Mouse (Mus musculus) heart, postnatal 0 days (tissue): Measurements from ENCODE around the gene Stx17. TPM values are rescaled to one million over a fixed set of nuclear protein-coding genes. Genes with fewer than 3 reads are reported as not detected.

ENCODE experiments used
- ATAC-seq: fragments of 200-750 bp; cut with Nextera tagmentation; 2 replicates; pipeline ENCODE4 v1.8.0; 2017; ENCODE audit warnings: low read depth, moderate number of reproducible peaks, moderate library complexity; ENCODE audit not compliant: insufficient read depth
- DNase-seq: peaks from one replicate; pipeline ENCODE4 v3.0.0-alpha.2; 2016; ENCODE audit warnings: low spot score
- H3K27ac ChIP-seq: fragments of 300-500 bp; sonication (generic); 2 replicates; pipeline ENCODE4 v1.5.1; 2014; ENCODE audit warnings: low read depth, mild to moderate bottlenecking
- H3K27me3 ChIP-seq: fragments of 300-500 bp; sonication (generic); 2 replicates; pipeline ENCODE4 v1.6.1; 2014; ENCODE audit warnings: low read length, mixed read lengths; ENCODE audit not compliant: control insufficient read depth, insufficient read depth
- H3K36me3 ChIP-seq: fragments of 300-500 bp; sonication (generic); replicated peaks from 2 replicates; pipeline ENCODE4 v1.6.1; 2014; ENCODE audit warnings: low read length, mixed read lengths; ENCODE audit not compliant: control insufficient read depth, insufficient read depth
- H3K4me1 ChIP-seq: fragments of 300-500 bp; sonication (generic); 2 replicates; pipeline ENCODE4 v1.6.1; 2014; ENCODE audit warnings: antibody characterized with exemption; ENCODE audit not compliant: control insufficient read depth, insufficient read depth
- H3K4me2 ChIP-seq: fragments of 300-500 bp; sonication (generic); 2 replicates; pipeline ENCODE4 v1.6.1; 2014; ENCODE audit warnings: low read depth, mild to moderate bottlenecking, low read length, moderate library complexity
- H3K4me3 ChIP-seq: fragments of 300-500 bp; sonication (generic); 2 replicates; pipeline ENCODE4 v1.5.1; 2014; ENCODE audit warnings: low read depth, low read length
- H3K9ac ChIP-seq: fragments of 300-500 bp; sonication (generic); replicated peaks from 2 replicates; pipeline ENCODE4 v1.6.1; 2014; ENCODE audit warnings: low read depth, low read length, mixed read lengths
- H3K9me3 ChIP-seq: fragments of 300-500 bp; sonication (generic); replicated peaks from 2 replicates; pipeline ENCODE4 v1.6.1; 2016; ENCODE audit warnings: low read length; ENCODE audit not compliant: control insufficient read depth
- CTCF ChIP-seq: IDR thresholded peaks from 2 replicates; pipeline ENCODE4 v1.5.1; 2016; ENCODE audit warnings: antibody characterized with exemption, control low read depth, low read depth
- EP300 ChIP-seq: IDR thresholded peaks from 2 replicates; pipeline ENCODE4 v1.6.1; 2016; ENCODE audit warnings: antibody characterized with exemption, low read depth
- WGBS: fragments of 180-500 bp; shearing (Covaris S2); extraction: QIAGEN DNeasy Blood & Tissue Kit; methylation state at CpG from one replicate; pipeline ENCODE4 v1.1.7; 2014; 5-methylcytosine and 5-hydroxymethylcytosine counted together
- polyA plus RNA-seq: library from polyadenylated mRNA; unstranded; fragments of >200 nt; fragmentation: Nextera tagmentation; extraction: Ambion mirVana; gene quantifications from 2 replicates; pipeline ENCODE4 v1.2.1, GENCODE M21; 2015
- total RNA-seq: library from RNA; depleted of rRNA; stranded (reverse); fragments of >200 nt; gene quantifications from 2 replicates; pipeline ENCODE4 v1.2.3, GENCODE M21; 2014; ENCODE audit warnings: low replicate concordance; rRNA removed

Gene Stx17
- 6.9 and 8.3 TPM in 2 replicates for total RNA-seq
- 22.9 TPM in 2 replicates for polyA plus RNA-seq

DNA sequence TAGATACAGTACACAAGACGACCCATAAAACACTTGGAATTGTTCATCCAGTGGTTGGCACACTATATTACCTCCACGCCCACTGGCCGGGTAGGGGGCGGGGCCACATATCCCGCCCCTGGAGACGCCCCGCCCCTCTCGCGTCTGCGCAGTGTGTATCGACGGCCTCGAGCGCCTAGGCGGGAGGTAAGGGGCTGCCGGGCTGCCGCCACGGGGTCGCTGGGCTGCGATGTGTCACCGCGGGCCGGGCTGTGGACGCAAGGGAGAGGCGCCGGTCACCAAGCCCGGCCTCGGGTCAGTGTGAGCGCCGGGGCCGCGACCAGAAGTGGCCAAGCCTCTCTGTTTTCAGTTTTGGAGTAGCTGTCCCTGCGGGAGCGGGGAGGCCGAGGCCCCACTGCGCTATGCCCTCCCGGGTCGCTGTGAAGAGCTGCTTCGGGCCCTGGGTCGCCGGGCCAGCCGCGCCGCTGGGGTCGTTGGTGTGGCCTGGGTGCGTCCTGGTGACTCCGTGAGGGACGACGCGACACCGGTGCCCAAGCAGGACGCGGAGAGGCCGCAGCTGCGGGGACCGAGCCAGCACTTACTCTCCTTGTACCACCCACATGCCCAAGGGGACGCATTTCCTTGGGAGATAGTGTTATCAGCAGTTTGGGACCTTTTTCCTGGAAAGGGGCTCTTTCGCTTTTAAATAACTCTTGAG, at the start of gene Stx17:
TSS of gene Stx17 (plus strand) at position 143 of the 697 bp plus-strand sequence.
- H3K4me1 ChIP-seq: no peaks in the 10 kb centered on the region
- ATAC-seq (peak; percentile 99), DNase-seq (peak; percentile 73)
- H3K9me3 ChIP-seq: no peaks in the 10 kb centered on the region
- no peaks in the 10 kb centered on the region for H3K36me3 ChIP-seq
- WGBS: under 1% methylated on average over 54 of the region's 58 CpGs
- TF ChIP-seq CTCF (no peak), EP300 (no peak)
- H3K27ac ChIP-seq: peak within 1 kb of the TSS; percentile 33
- H3K9ac ChIP-seq: peak within 1 kb of the TSS; percentile 73
- H3K4me2 ChIP-seq: peak within 1 kb of the TSS; percentile 60
- H3K4me3 ChIP-seq: peak within 1 kb of the TSS; percentile 64
- H3K27me3 ChIP-seq: no peaks in the 10 kb centered on the region

DNA sequence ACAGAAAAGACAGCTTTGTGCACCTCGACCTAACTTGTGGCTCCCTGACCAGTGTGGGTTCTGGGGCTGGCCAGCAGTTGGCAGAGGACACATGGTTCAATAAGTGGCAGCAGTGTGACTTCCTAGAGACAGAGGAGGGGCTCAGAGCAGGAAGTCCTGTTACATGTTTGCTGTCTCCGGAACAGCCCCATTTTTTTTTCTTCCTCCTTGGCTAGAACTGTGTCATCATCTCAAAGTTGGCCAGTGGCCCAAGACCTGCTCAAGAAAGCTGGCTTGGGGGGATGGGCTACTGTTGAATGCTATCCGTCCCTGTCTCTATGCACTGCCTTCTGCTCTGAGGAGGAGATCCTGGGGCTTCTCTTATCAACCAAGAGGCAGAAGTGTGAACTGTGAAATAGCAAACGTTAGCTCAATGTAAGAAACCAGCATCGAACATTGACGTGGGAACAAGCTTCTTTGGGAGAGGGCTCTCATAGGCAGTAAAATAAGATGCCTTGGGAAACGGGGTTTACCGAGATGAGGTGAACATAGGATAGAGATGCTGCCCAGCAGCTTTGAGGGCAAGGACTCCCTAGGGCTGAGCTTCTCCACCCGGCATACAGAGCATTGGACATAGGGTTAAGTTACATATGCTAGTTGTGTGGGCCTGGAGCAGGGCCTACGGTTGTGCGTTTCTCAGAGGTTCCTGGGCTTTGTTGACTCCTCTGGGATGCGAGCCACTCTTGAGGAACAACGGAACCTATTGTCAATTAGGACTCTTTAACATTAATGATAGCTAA, 47.8 kb upstream of the Stx17 start:
- peak; percentile 39 for ATAC-seq
- WGBS: 55% methylated on average over 13 of the region's 13 CpGs
- no peak for DNase-seq

DNA sequence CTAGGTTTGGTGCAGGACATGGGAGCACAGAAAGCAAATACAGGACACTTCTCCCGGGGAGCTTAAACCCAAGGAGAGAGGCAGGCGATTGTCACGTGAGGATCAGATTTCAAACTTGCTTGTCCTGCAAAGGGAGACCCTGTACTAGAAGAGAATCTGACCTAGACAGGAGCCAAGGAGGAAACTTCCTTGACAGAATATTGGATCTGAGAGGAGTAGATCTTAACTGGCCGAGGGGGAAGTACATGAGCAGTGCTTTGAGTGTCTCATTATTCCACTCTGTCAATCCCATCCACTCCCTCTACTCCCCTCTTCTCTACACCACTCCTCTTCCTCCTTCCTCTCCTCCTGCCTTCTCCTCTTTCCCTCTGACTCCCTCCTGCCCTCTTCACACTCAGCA, 46.5 kb upstream of the Stx17 start:
- Histone ChIP-seq H3K36me3 (no peaks in the 10 kb centered on the region), H3K27ac (no peak overlapping the region), H3K27me3 (peaks cover 6% of the 10 kb centered on the region; the same call in 1 of the 2 replicates), H3K9ac (no peak overlapping the region), H3K4me2 (no peak overlapping the region), H3K4me3 (no peak overlapping the region), H3K4me1 (no peaks in the 10 kb centered on the region), H3K9me3 (no peaks in the 10 kb centered on the region)
- ATAC-seq (no peak), DNase-seq (no peak)
- TF ChIP-seq EP300: no peak
- no peak for TF ChIP-seq CTCF
- 11% methylated on average over 4 of the region's 4 CpGs for WGBS

More for the DNA sequence above, 47.8 kb upstream of the Stx17 start:
- peaks cover 6% of the 10 kb centered on the region; the same call in 1 of the 2 replicates for H3K27me3 ChIP-seq
- no peak overlapping the region for H3K4me2 ChIP-seq
- no peaks in the 10 kb centered on the region for H3K36me3 ChIP-seq
- TF ChIP-seq EP300 (no peak), CTCF (no peak)
- no peak overlapping the region for H3K4me3 ChIP-seq
- no peak overlapping the region for H3K27ac ChIP-seq
- H3K4me1 ChIP-seq: no peaks in the 10 kb centered on the region
- H3K9me3 ChIP-seq: no peaks in the 10 kb centered on the region
- no peak overlapping the region for H3K9ac ChIP-seq

DNA sequence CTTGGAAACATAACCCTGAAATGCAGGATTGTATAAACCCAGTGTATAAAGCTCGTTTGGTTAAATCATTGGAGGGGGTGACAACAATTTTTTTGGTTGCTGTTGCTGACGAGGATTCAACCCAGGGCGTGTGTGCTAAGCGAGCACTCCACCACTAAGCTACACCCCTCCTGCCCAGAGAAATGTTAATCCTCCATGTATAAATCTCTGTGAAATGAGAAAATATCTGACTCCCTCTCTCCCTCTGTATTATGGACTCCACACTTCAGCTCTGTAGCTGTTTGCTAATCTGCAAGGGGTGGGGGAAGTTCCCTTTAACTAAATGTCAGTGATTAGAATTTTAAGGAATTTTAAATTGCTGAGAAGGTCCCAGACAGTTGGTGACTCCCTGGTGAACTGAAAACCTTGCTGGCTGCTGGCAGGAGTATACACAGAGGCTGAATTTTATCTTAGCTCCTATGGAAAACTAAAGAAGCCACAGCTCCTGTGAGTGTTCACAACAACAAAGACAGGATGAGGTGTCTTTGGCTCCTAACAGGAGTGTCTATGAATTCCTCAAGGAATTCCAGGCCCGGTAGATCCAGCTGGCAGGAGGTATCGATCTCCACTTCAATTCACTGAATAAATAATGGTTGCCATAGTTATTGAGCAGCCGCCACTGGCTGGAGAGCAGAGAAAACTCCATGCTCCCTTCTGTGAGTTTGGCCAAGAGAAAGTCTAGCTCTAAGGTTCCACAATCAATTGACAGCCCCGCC, 45.3 kb upstream of the Stx17 start:
- no peak for ATAC-seq
- no peak for DNase-seq
- no peak overlapping the region for H3K9ac ChIP-seq
- 62% methylated on average over 8 of the region's 8 CpGs for WGBS
- TF ChIP-seq EP300: no peak
- no peak for TF ChIP-seq CTCF
- H3K4me3 ChIP-seq: no peak overlapping the region
- H3K9me3 ChIP-seq: no peaks in the 10 kb centered on the region
- H3K4me2 ChIP-seq: no peak overlapping the region
- peaks cover 6% of the 10 kb centered on the region; the same call in 1 of the 2 replicates for H3K27me3 ChIP-seq
- H3K4me1 ChIP-seq: no peaks in the 10 kb centered on the region
- no peaks in the 10 kb centered on the region for H3K36me3 ChIP-seq
- no peak overlapping the region for H3K27ac ChIP-seq

DNA sequence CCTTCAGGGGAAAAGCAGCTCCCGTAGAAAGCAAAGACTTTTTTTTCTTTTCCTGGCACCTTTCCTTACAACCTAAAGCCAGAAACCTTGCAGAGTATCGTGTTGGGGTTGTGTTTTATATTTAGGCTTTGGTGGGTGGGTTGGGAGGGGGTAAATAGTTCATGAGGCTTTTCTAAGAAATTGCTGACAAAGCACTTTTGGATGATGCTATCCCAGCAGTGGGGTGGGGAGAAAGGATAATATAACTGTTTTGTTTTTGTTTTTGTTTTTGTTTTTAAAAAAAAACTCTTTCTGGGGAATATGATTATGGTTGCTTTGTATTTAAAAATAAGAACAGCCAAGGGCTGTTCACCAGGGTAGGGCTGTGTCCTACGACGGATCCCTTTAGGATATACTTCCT, 41.3 kb upstream of the Stx17 start:
- Histone ChIP-seq H3K27me3 (peaks cover 6% of the 10 kb centered on the region; the same call in 1 of the 2 replicates), H3K4me3 (no peak overlapping the region), H3K9me3 (no peaks in the 10 kb centered on the region), H3K36me3 (no peaks in the 10 kb centered on the region), H3K4me1 (no peaks in the 10 kb centered on the region), H3K27ac (no peak overlapping the region), H3K4me2 (no peak overlapping the region), H3K9ac (no peak overlapping the region)
- DNase-seq: no peak
- WGBS: 77% methylated on average over 4 of the region's 4 CpGs
- no peak for TF ChIP-seq EP300
- no peak for ATAC-seq
